Mouse (Mus musculus): ENCODE data around the gene Anxa3.

The Anxa3 gene

GRCm38 (mm10) chr5:96792936-96793718 lies at the start of gene Anxa3:
Gene Anxa3, plus strand, starts transcription at chr5:96793339.
- peak; percentile 36 for DNase-seq (ENCODE audit: low spot score)

GRCm38 (mm10) chr5:96747195-96747984 lies 45.7 kb upstream of the Anxa3 start:
- DNase-seq (ENCODE audit: low spot score), result no peak

GRCm38 (mm10) chr5:96757615-96758014 lies 35.5 kb upstream of the Anxa3 start:
- DNase-seq (ENCODE audit: low spot score), result no peak

GRCm38 (mm10) chr5:96762021-96762420 lies 31.1 kb upstream of the Anxa3 start:
- no peak for DNase-seq (ENCODE audit: low spot score)

GRCm38 (mm10) chr5:96768846-96769471 lies 24.2 kb upstream of the Anxa3 start:
- peak; percentile 85 for DNase-seq (ENCODE audit: low spot score)

- peak; percentile 7 for DNase-seq (ENCODE audit: low spot score)
Measured at GRCm38 (mm10) chr5:96783506-96784288, 9.4 kb upstream of the Anxa3 start.

GRCm38 (mm10) chr5:96785096-96785495 lies 8.0 kb upstream of the Anxa3 start:
- DNase-seq (ENCODE audit: low spot score), result no peak

GRCm38 (mm10) chr5:96792422-96792821 lies 717 bp upstream of the Anxa3 start:
- DNase-seq (ENCODE audit: low spot score), result no peak

- DNase-seq (ENCODE audit: low spot score), result no peak
Measured at GRCm38 (mm10) chr5:96793953-96794635, 955 bp downstream of the Anxa3 start.

- DNase-seq (ENCODE audit: low spot score), result no peak
Measured at GRCm38 (mm10) chr5:96795752-96796151, 2.6 kb downstream of the Anxa3 start.

- DNase-seq (ENCODE audit: low spot score), result no peak
Measured at GRCm38 (mm10) chr5:96797465-96797864, 4.3 kb downstream of the Anxa3 start.

- DNase-seq (ENCODE audit: low spot score), result no peak
Measured at GRCm38 (mm10) chr5:96799165-96799564, 6.0 kb downstream of the Anxa3 start.

GRCm38 (mm10) chr5:96799969-96800368 lies 6.8 kb downstream of the Anxa3 start:
- no peak for DNase-seq (ENCODE audit: low spot score)

GRCm38 (mm10) chr5:96802185-96802584 lies 9.0 kb downstream of the Anxa3 start:
- DNase-seq (ENCODE audit: low spot score), result peak; percentile 11

GRCm38 (mm10) chr5:96803091-96803490 lies 10.0 kb downstream of the Anxa3 start:
- DNase-seq (ENCODE audit: low spot score), result peak; percentile 38

GRCm38 (mm10) chr5:96804304-96804703 lies 11.2 kb downstream of the Anxa3 start:
- DNase-seq (ENCODE audit: low spot score), result no peak

GRCm38 (mm10) chr5:96804813-96805212 lies 11.7 kb downstream of the Anxa3 start:
- no peak for DNase-seq (ENCODE audit: low spot score)

- no peak for DNase-seq (ENCODE audit: low spot score)
Measured at GRCm38 (mm10) chr5:96810620-96811019, 17.5 kb downstream of the Anxa3 start.

GRCm38 (mm10) chr5:96824769-96825327 lies 31.7 kb downstream of the Anxa3 start:
- DNase-seq (ENCODE audit: low spot score), result no peak

- no peak for DNase-seq (ENCODE audit: low spot score)
Measured at GRCm38 (mm10) chr5:96827176-96827575, 34.0 kb downstream of the Anxa3 start.

GRCm38 (mm10) chr5:96834338-96834737 lies 41.2 kb downstream of the Anxa3 start:
- DNase-seq (ENCODE audit: low spot score), result peak; percentile 27
